Mouse (Mus musculus): ENCODE results near the gene Nt5c.
"Not testable (repeated sequence)": the region's sequence is repeated elsewhere in the genome, so short reads cannot be mapped to it uniquely, and the experiment has no call there.

The Nt5c gene

GRCm38 (mm10) chr11:115491356-115492083 lies at the start of gene Nt5c:
Nt5c (minus strand) TSS chr11:115491862.
- DNase-seq (ENCODE audit: extremely low read depth, low read depth, low spot score), result no peak

- no peak for DNase-seq (ENCODE audit: extremely low read depth, low read depth, low spot score)
These were observed 46.4 kb upstream of the Nt5c start for GRCm38 (mm10) chr11:115538045-115538444.

- no peak for DNase-seq (ENCODE audit: extremely low read depth, low read depth, low spot score)
These were observed 45.4 kb upstream of the Nt5c start for GRCm38 (mm10) chr11:115536856-115537568.

GRCm38 (mm10) chr11:115536038-115536681 lies 44.5 kb upstream of the Nt5c start, which contains the start of gene Sumo2:
Sumo2 (minus strand) TSS chr11:115536276.
- DNase-seq (ENCODE audit: extremely low read depth, low read depth, low spot score), result peak; percentile 30

- no peak for DNase-seq (ENCODE audit: extremely low read depth, low read depth, low spot score)
These were observed 43.9 kb upstream of the Nt5c start for GRCm38 (mm10) chr11:115535401-115536037.

GRCm38 (mm10) chr11:115534759-115535371 lies 43.2 kb upstream of the Nt5c start:
- no peak for DNase-seq (ENCODE audit: extremely low read depth, low read depth, low spot score)

GRCm38 (mm10) chr11:115526446-115526845 lies 34.8 kb upstream of the Nt5c start:
- not testable (repeated sequence) for DNase-seq (ENCODE audit: extremely low read depth, low read depth, low spot score)

GRCm38 (mm10) chr11:115522703-115523102 lies 31.0 kb upstream of the Nt5c start:
- DNase-seq (ENCODE audit: extremely low read depth, low read depth, low spot score), result no peak

- no peak for DNase-seq (ENCODE audit: extremely low read depth, low read depth, low spot score)
These were observed 30.6 kb upstream of the Nt5c start for GRCm38 (mm10) chr11:115522238-115522637.

GRCm38 (mm10) chr11:115521080-115521479 lies 29.4 kb upstream of the Nt5c start:
- no peak for DNase-seq (ENCODE audit: extremely low read depth, low read depth, low spot score)

GRCm38 (mm10) chr11:115520218-115520617 lies 28.6 kb upstream of the Nt5c start:
- no peak for DNase-seq (ENCODE audit: extremely low read depth, low read depth, low spot score)

- DNase-seq (ENCODE audit: extremely low read depth, low read depth, low spot score), result no peak
These were observed 27.9 kb upstream of the Nt5c start for GRCm38 (mm10) chr11:115519581-115519980.

GRCm38 (mm10) chr11:115518693-115519092 lies 27.0 kb upstream of the Nt5c start:
- DNase-seq (ENCODE audit: extremely low read depth, low read depth, low spot score), result no peak

- DNase-seq (ENCODE audit: extremely low read depth, low read depth, low spot score), result no peak
These were observed 25.3 kb upstream of the Nt5c start for GRCm38 (mm10) chr11:115516942-115517341.

GRCm38 (mm10) chr11:115515021-115515420 lies 23.4 kb upstream of the Nt5c start:
- DNase-seq (ENCODE audit: extremely low read depth, low read depth, low spot score), result no peak

- peak; percentile 50 for DNase-seq (ENCODE audit: extremely low read depth, low read depth, low spot score)
These were observed 22.6 kb upstream of the Nt5c start, which contains the start of gene Jpt1 for GRCm38 (mm10) chr11:115514238-115514663. Jpt1 (minus strand) TSS chr11:115514387.

GRCm38 (mm10) chr11:115513271-115514237 lies 21.9 kb upstream of the Nt5c start:
- DNase-seq (ENCODE audit: extremely low read depth, low read depth, low spot score), result no peak

- no peak for DNase-seq (ENCODE audit: extremely low read depth, low read depth, low spot score)
These were observed 20.9 kb upstream of the Nt5c start for GRCm38 (mm10) chr11:115512407-115513183.

- DNase-seq (ENCODE audit: extremely low read depth, low read depth, low spot score), result no peak
These were observed 20.3 kb upstream of the Nt5c start for GRCm38 (mm10) chr11:115512004-115512403.
